Mouse (Mus musculus) lung, adult 2 months (tissue): ENCODE results near the gene Stk17b.

Source experiments
- CTCF ChIP-seq: fragments of 200-500 bp; IDR thresholded peaks from 2 replicates; pipeline ENCODE4 v1.5.1; 2011; ENCODE audit warnings: mild to moderate bottlenecking, low read length, control low read depth; ENCODE audit not compliant: insufficient read depth
- POLR2A ChIP-seq: fragments of 200-500 bp; IDR thresholded peaks from 2 replicates; pipeline ENCODE4 v1.6.1; 2011; ENCODE audit warnings: low read depth, mild to moderate bottlenecking, control low read depth, low read length, borderline replicate concordance; ENCODE audit errors: extremely low read depth

- TF ChIP-seq CTCF (no peak), POLR2A (no peak)
Measured at GRCm38 (mm10) chr1:53797074-53797473, 12.1 kb upstream of the Stk17b start.
